Mouse (Mus musculus) kidney, adult 2 months (tissue): ENCODE data around the gene Cited2. TPM values are rescaled to one million over a fixed set of nuclear protein-coding genes. Genes with fewer than 3 reads are reported as not detected.

Experiments used
- DNase-seq: peaks from one replicate; pipeline ENCODE4 v3.0.0; 2021
- H3K27ac ChIP-seq: fragments of 200-500 bp; 2 replicates; pipeline ENCODE4 v1.5.1; 2012; ENCODE audit warnings: low read depth, low read length, control low read depth, inconsistent platforms; ENCODE audit not compliant: insufficient read depth
- H3K27me3 ChIP-seq: fragments of 200-500 bp; replicated peaks from 2 replicates; pipeline ENCODE4 v1.6.1; 2012; ENCODE audit warnings: mild to moderate bottlenecking, moderate library complexity, low read length, inconsistent platforms; ENCODE audit not compliant: control insufficient read depth, insufficient read depth
- H3K36me3 ChIP-seq: fragments of 200-500 bp; 2 replicates; pipeline ENCODE4 v1.6.1; 2012; ENCODE audit warnings: mild to moderate bottlenecking, moderate library complexity, low read length, inconsistent platforms; ENCODE audit not compliant: control insufficient read depth, insufficient read depth
- H3K4me1 ChIP-seq: fragments of 200-500 bp; 2 replicates; pipeline ENCODE4 v1.6.1; 2011; ENCODE audit warnings: low read length; ENCODE audit not compliant: control insufficient read depth, insufficient read depth
- H3K4me3 ChIP-seq: fragments of 200-500 bp; 2 replicates; pipeline ENCODE4 v1.5.1; 2011; ENCODE audit warnings: mild to moderate bottlenecking, low read depth, low read length, control low read depth; ENCODE audit not compliant: insufficient read depth
- CTCF ChIP-seq: fragments of 200-500 bp; conservative IDR thresholded peaks from 2 replicates; pipeline ENCODE4 v1.5.1; 2011; ENCODE audit warnings: low read depth, mild to moderate bottlenecking, control low read depth, low read length, moderate library complexity, mixed read lengths; ENCODE audit not compliant: insufficient read depth, insufficient read length
- POLR2A ChIP-seq: fragments of 200-500 bp; IDR thresholded peaks from one replicate; pipeline ENCODE4 v1.6.1; 2011; ENCODE audit warnings: low read depth, low read length, control low read depth
- whole genome bisulfite sequencing: fragments of 180-500 bp; shearing (Covaris S2); methylation state at CpG from one replicate; pipeline ENCODE4 v1.1.7; 2018; 5-methylcytosine and 5-hydroxymethylcytosine counted together
- polyA plus RNA-seq: library from polyadenylated mRNA; depleted of rRNA; stranded (reverse); fragments of >200 nt; gene quantifications from 2 replicates; pipeline ENCODE4 v1.2.3, GENCODE M21; 2012

The Cited2 gene
- polyA plus RNA-seq, 1 experiment: 70.7 TPM

DNA sequence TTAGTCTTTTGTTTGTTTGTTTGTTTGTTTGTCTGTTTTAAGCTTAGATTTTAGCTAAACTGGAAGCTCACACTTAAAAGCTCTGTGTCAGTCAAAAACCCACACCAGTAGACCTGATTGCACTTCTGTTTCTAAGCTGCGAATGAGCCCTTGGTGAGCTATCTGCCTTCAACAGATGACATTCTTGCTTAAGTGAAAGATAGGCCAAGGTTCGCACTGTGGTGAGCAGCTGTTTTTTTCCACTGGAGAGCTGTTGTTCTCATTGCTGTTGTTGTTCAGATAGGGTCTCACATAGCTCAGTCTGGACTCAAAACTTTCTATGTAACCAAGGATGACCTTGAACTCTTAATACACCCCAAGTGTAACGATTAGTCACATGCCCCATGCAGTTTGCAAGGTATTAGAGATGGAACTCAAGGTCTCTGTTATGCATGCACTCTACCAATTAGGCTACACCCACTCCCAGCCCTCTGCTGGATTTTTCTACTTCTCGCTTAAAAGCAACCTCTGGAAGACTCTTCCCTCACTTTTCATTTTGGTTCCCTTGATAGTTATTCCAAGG, 3.9 kb upstream of the Cited2 start:
- no peak for DNase-seq
- no peaks in the 10 kb centered on the region for H3K27me3 ChIP-seq
- H3K4me3 ChIP-seq: no peak overlapping the region
- H3K36me3 ChIP-seq: peaks cover 2% of the 10 kb centered on the region; the same call in 1 of the 2 replicates
- TF ChIP-seq CTCF: no peak
- TF ChIP-seq POLR2A: no peak
- WGBS: 77% methylated on average over 4 of the region's 4 CpGs
- H3K27ac ChIP-seq: no peak overlapping the region
- H3K4me1 ChIP-seq: no peaks in the 10 kb centered on the region

DNA sequence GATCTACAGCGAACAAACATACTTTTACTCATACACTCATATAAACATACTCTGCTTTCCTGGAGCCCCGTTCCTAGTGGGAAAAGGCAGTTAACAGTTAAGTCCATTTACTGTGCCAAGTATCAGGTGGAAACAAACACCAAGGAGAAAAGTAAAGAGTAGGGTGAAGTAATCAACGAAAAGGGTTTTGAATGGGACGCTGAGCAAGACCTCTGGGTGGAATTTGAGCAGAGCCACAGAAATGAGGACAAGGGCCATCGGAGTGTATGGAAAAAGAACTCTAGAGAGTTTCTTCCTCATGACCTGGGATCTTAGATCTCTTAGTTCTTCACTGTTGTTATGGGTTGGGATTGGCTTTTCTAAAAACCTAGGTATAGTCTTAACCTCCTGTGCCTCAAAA, 3.4 kb upstream of the Cited2 start:
- H3K4me3 ChIP-seq: no peak overlapping the region
- WGBS: 89% methylated on average over 5 of the region's 5 CpGs
- peaks cover 5% of the 10 kb centered on the region; the same call in 1 of the 2 replicates for H3K36me3 ChIP-seq
- TF ChIP-seq CTCF (no peak), POLR2A (no peak)
- DNase-seq: no peak
- H3K27me3 ChIP-seq: no peaks in the 10 kb centered on the region
- no peak overlapping the region for H3K27ac ChIP-seq
- H3K4me1 ChIP-seq: no peaks in the 10 kb centered on the region

GRCm38 (mm10) chr10:17720891-17721601, 2.0 kb upstream of the Cited2 start:
- H3K27ac ChIP-seq: peak overlapping the region; percentile 95
- no peak for TF ChIP-seq POLR2A
- no peak for TF ChIP-seq CTCF
- no peak overlapping the region for H3K4me3 ChIP-seq
- no peaks in the 10 kb centered on the region for H3K27me3 ChIP-seq
- peaks cover under 1% of the 10 kb centered on the region; the same call in 1 of the 2 replicates for H3K4me1 ChIP-seq
- 76% methylated on average over 8 of the region's 8 CpGs for WGBS
- peak; percentile 9 for DNase-seq
- peaks cover 6% of the 10 kb centered on the region; the same call in 1 of the 2 replicates for H3K36me3 ChIP-seq

- DNase-seq: peak; percentile 74
- no peak for TF ChIP-seq POLR2A
- TF ChIP-seq CTCF: no peak
- peak overlapping the region; percentile 95 for H3K27ac ChIP-seq
- H3K36me3 ChIP-seq: peaks cover 6% of the 10 kb centered on the region; the same call in 1 of the 2 replicates
- under 1% methylated on average over 21 of the region's 21 CpGs for WGBS
- peaks cover 5% of the 10 kb centered on the region; the same call in 1 of the 2 replicates for H3K4me1 ChIP-seq
- H3K27me3 ChIP-seq: no peaks in the 10 kb centered on the region
- peak overlapping the region; percentile 90 for H3K4me3 ChIP-seq
Measured at GRCm38 (mm10) chr10:17721602-17722121, 1.4 kb upstream of the Cited2 start.

DNA sequence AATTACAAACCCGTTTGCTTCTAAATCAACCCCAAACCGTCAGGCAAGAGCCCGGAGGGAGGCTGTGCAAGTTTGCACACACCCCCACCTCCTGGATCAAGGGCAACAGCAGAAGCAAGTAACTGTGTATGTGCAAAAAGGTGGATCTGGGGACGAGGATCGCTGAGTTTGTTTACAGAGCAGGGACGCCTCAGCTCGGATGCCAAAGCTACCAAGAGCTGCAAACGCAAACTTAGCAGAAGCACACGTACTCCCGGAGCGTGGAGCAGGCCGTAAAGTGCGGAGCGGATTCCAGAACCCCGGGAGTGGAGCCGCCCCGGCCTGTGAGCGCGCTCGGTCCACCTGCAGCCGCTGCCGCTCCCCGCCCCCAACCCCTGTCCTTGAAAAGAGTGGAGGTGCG, 860 bp upstream of the Cited2 start:
- peak overlapping the region; percentile 90 for H3K4me3 ChIP-seq
- no peaks in the 10 kb centered on the region for H3K27me3 ChIP-seq
- H3K36me3 ChIP-seq: peaks cover 6% of the 10 kb centered on the region; the same call in 1 of the 2 replicates
- peak; percentile 33 for TF ChIP-seq CTCF
- peak; percentile 48 for TF ChIP-seq POLR2A
- H3K27ac ChIP-seq: peak overlapping the region; percentile 98
- peak; percentile 98 for DNase-seq
- H3K4me1 ChIP-seq: peaks cover 5% of the 10 kb centered on the region; the same call in 1 of the 2 replicates
- under 1% methylated on average over 24 of the region's 24 CpGs for WGBS

DNA sequence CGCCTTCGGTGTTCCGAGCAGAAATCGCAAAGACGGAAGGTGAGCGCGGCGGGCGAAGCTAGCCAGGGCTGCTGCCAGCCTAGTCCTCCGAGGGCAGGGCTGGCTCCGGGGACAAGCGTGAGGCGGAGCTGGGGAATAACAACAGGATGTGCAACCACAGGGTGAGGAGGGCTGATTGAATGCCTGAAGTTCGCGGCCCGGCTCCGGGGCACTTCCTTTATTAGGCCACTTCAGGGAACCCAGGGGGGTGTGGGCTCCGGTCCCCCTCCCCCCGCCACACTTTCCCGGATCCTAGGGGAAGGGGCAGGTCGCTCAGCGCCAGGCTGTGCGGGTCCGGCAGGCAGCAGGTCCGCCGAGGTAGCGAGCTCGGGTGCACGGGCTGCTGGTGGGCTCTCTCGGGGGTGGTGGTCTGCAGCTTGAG, 413 bp downstream of the Cited2 start:
- peaks cover 11% of the 10 kb centered on the region; the same call in 1 of the 2 replicates for H3K4me1 ChIP-seq
- H3K27me3 ChIP-seq: no peaks in the 10 kb centered on the region
- WGBS: under 1% methylated on average over 30 of the region's 30 CpGs
- DNase-seq: no peak
- H3K4me3 ChIP-seq: peak overlapping the region; percentile 90
- TF ChIP-seq POLR2A (no peak), CTCF (no peak)
- H3K27ac ChIP-seq: peak overlapping the region; percentile 92
- peaks cover 6% of the 10 kb centered on the region; the same call in 1 of the 2 replicates for H3K36me3 ChIP-seq
